Mouse (Mus musculus): ENCODE results near the gene Acp7. TPM values are rescaled to one million over a fixed set of nuclear protein-coding genes. Genes with fewer than 3 reads are reported as not detected.
"Not testable (repeated sequence)": the region's sequence is repeated elsewhere in the genome, so short reads cannot be mapped to it uniquely, and the experiment has no call there.

Acp7 gene
- not detected for total RNA-seq (2021)
- long read RNA-seq, experiment 1 = 0 reads
- long read RNA-seq, experiment 2 = 0 reads

DNA sequence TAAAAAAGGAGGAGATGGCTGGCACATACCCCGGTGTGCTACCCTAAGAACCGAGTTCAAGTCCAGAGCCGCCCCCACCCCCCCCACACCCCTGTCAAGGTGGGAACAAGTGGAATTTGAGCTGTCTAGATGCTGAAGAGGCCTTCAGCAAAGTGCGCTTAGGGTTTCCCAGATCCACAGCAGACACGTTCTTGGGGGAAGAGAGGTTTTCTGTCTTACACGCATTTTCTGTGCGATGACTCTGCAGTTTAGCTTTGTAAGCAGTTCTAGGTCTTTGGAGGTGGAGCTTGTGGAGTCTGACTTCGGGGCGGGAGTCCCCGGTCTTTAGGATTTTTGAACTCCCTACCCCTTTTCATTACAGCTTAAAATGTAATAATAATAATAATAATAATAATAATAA lies at the start of gene Acp7:
Gene Acp7, minus strand, starts transcription at position 260 of the 400 bp plus-strand sequence.
- DNase-seq = no peak

DNA sequence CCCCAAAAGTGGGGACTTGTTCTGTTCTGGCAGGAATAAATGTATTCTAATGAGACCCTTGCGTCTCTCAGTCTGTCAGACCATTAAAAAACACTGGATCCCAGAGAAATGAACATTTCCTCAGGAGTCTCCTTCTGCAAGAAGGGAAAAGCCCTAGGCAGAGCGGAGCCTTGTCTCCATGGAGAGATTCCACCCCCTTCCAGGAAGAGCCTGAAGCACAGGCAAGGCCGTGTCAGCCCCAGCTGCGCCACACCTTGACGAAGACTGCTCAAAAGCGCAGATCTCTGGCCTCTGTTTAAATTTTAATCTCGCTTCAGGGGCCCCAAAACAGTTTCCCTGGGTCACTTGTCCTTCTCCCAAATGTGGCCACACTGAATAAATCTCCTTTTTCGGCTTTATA lies 46.5 kb upstream of the Acp7 start:
- no peak for DNase-seq

DNA sequence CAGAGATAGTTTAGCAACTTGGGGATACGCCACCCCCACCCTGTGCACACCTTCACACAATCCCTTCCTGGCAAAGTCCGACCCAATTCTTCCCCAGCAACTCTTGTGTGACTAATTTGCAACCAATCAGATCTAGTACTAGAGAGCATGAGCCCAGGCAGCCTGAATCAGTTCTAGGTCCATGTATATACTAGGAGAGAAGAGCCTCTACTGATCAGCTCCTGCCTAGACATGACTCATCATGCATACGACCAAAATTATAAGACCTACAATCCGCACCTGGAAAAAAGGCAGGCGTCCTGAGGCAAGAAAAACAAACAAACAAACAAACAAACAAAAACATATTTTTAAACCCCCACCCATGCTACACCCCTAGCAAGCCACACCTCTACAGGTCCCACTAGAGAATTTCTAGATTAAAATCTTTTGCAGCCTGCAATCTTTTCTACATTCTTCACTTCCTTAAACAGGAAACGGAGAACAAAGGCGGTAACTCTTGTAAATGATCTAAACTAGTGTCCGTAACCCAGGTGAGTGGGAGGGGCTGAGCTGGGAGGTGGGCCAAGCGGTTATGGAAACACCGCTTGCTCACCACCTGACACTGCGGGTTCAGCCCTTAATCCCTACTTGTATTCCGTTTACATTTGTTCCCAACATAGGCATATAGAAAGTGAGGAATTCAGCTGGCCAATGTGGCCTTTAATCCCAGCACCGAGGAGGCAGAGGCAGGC lies 45.8 kb upstream of the Acp7 start:
- DNase-seq = no peak

DNA sequence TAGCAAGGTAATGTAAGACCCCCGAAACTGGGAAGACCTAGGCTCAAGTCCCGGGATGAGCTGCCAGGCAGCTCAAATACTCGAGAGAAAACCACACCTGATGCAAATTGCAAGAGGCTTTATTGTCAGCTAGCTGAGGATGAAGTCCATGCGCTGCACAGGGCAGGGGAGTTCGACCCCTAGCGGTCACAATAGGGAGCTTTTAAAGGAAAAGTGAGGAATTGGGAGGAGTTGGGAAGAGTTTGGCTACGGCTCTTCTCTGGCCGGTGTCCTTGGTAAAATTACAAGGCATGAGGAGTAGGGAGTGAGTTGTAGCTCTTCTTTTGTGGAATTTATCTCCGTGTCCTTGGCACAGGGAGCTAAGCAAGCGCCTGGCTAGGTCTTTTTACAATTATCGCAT lies 44.6 kb upstream of the Acp7 start:
- DNase-seq = no peak

DNA sequence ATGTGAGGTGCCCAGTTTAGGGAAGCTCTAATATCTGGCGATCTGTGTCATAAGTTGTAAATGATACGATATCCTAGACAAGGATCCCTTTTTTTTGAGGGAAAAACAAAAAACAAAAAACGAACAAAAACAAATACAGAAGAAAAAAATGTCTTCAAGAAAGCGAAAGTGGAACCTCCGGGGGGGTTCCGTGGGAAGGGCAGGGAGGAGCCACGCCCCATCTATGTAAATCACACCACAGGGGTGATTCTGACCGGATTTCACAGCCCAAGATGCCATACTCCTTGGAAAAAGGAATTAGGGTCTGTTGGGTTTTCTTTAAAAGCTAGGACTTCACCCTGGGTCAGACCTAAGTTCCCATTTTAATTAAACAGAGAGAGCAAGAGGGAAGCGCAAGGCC lies 43.9 kb upstream of the Acp7 start:
- DNase-seq = no peak

DNA sequence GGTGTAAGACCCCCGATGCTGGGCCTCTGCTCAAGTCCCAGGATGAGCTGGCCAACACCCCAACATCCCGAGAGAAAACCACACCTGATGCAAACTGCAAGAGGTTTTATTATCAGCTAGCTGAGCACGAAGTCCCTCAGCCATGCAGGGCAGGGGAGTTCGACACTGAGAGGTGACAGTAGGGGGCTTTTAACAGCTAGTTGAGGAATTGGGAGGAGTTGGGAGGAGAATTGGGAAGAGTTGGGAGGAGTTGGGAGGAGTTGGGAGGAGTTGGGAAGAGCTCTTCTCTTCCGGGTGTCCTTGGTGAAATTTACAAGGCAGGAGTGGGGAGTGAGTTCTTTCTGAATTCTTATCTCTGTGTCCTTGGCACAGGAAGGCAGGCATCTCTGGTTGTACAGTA lies 41.7 kb upstream of the Acp7 start:
- not testable (repeated sequence) for DNase-seq

DNA sequence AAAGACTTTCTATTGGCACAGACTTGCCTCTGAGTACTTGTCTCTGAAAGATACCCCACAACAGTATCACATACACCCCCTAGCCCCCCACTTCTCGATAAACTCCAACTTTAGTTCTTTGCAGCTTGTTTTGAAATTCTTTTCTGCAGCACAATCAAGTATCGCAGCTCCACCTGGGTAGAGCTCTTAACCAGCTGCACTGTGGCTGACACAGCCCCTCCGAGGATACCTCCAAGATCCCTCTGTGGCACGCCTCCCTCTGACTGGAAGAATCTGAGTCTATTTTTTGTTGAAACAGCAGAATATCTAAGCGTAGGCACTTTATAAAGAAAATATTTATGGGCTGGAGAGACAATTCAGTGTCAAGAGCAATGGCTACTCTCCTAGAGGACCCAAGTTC lies 41.1 kb upstream of the Acp7 start:
- no peak for DNase-seq

DNA sequence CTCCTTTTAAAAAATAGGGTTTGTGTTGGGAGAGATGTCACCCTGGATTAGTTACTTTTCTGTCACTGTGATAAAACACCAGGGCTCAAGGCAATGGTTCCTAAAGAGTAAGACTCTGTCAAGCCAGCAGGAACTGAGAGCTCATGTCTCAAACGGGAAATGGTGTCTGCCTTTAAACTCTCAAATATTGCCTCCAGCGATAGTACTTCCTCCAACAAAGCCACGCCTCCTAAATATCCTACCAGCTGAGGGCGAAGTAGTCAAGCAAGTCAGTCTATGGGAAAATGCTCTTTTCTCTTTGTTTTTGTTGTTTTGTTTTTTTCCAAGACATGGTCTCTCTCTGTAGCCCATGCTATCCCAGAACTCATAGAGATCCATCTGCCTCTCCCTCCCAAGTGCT lies 40.0 kb upstream of the Acp7 start:
- no peak for DNase-seq

DNA sequence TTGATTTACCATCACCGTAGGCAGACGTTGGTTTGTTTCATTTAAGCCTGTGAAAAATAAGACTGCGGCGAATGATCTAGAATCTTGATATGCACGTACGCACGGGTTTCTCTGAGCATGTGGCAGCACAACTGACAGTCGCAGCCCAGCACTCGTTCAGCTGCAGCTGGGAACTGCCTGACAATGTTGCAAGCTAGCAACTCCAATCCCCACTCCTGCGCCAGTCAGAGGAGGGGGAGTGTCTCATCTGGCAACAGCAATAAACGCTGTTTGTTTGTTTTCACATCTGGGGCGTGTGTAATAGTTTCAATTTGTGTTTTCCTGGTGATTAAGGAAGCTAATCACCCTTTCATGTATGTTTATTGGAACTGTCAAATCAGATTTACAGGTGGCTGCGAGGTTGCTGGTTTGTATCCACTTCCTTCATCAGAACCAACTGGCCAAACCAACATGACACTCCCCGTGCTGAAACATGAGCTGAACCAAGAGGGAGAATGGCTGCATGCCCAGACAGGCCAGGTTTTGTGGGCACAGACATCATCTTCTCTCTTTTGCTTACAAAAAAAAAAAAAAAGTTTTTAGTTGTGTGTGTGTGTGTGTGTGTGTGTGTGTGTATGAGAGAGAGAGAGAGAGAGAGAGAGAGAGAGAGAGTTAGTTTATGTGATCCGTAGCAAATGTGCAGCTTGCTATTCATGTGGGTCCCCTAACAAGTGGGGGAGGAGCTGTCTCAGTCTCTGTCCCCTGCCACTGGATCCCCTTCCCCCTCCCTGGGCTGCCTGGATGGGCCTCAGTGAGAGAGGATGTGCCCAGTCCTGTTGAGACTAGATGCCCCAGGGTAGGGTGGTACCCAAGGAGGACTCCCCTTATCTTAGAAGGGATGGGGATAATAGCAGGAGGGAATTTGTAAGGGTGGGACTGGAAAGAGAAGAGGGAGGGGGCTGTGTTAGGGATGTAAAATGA lies 34.8 kb upstream of the Acp7 start:
- DNase-seq = no peak

DNA sequence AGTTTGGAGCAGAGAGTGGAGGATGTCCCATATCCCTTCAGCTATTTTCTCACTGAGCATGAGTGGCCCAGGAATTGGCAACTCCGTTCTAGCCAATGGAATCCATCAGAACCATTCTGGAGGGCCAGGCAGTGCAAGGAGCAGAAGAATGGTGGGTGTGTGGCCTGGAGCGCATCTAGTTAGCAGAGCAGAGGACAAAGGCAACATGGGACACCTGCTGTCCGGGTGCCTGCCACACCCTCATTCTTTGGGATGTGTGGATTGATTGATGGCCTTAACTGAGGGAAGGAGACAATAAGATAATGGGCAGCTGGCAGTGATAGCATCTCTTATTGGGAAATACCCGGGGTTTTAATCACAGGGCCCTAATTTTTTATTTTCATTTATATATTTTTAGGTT lies 25.3 kb upstream of the Acp7 start:
- DNase-seq = no peak

DNA sequence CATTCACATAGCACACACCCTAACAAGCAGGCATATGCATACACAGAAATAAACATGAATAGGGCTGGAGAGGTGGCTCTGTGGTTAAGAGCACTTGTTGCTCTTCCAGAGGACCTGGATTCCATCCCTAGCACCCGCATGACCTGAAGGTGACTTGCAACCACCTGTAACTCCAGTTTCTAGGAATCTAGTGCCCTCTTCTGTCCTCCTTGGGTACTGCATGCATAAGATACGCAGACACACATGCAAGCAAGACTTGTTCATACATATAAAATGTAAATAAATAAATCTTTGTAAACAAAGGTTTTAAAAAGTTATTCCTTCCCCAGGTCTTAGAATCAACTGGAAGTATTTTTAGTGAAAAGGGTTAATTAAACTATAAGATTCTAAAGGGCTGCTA lies 20.0 kb upstream of the Acp7 start:
- no peak for DNase-seq

DNA sequence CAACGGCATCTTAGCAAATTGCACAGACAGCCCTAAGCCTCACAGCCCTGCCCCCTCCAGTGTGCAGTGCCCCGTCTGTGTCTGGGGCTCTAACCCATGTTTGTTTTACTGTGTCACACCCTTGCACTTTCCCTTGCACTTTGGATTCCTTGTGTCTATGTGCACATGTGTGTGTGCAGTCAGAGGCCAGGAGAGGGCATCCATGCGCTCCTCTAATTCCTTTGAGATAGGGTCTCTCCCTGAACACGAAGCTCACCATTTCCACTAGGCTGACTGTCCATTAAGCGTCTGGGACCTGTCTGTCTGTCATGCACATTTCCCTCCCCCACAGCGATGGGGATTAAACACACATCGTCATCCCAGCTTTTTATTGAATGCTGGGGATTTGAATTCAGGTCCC lies 15.9 kb upstream of the Acp7 start:
- DNase-seq = no peak

DNA sequence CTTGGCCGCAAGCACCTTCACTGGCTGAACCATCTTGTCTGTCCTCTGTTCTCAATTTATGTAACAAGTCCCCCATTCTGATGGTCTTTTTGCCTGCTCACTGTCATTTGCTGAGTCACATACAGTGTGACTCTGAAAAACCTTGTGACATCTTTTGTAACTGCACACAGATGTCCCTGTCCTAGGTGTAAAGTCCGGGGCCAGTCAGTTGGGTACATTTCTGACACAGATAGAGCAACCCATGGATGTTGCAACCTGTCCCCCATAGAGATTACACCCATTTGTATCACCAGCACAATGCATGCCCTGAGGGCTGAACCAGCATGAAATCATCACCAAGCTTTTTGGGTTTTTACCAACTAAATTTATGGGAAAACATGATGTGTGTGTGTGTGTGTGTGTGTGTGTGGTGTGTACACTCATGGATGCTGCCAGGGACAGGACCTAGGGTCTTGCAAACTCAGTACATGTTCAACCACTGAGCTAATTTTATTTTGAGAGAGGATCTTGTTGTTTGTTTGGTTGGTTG lies 14.9 kb upstream of the Acp7 start:
- no peak for DNase-seq

DNA sequence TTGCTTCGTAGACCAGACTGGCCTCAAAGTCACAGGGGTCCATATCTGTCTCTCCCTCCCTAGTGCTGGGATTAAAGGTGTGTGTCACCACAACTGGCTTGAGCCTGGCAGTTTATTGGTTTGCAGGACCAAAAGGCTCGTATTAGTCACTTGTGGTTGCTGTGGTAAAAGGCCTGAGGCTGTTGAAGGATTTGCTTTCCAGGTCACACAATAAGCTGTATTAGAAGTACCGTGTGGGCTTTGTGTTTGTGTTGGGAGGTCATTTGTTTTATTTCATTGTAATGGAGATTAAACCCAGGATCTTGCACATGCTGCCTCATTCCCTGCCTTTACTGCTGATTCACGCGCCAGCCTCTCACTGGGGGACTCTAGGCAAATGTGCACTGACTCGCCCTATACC lies 14.2 kb upstream of the Acp7 start:
- no peak for DNase-seq

DNA sequence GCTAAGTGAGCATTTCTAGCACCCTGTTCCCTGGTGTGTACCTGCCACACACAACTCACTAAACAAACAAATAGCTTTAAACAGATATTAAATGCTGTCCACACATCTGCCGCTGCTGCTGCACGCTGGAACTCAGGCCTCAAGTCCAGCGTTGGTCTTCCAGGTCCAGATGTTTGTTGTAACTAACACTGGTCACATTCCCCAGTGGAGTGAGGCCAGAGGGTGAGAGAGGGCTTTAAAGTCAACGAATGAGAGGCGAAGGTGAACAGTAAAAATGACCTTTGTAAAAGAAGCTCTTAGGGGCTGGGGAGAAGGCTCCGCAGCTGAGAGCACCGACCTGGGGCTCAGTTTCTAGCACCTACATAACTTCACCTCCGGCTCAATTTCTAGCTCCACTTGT lies 10.4 kb upstream of the Acp7 start:
- no peak for DNase-seq

DNA sequence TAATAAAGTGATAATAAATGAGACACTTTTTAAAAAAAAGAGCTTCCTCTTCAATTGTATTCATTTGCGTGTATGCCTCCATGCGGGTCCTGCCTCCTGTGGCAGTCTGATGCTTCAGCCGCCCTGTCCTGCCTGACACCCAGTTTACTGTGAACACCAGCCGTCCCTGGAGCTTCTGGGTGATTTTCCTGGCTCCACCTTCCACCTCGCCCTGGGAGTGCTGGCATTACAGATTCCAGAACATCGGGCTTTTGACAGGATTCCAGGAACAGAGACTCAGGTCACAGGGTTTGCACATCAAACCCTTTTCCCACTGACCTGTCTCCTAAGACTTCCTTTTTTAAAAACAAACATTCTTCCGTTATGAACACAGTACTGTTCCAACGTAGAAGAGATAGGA lies 6.4 kb upstream of the Acp7 start:
- no peak for DNase-seq

DNA sequence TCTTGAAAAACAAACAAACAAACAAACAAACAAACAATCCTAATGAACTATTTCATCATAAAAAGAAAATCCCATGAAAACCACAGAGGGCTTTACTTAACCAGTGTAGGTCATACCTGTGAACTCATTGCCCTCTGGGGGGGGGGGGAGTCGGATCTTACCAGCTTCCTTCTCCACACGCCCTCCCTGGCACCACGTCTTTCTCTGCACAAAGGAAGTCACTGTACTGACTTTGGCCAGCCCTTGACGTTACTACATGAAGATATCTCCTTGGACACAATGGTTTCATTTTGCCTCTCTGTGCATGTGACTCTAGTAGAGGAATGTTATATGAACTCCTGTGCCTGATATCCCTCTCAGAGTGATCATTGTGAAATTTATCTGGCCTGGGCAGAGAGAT lies 3.0 kb upstream of the Acp7 start:
- DNase-seq = no peak

DNA sequence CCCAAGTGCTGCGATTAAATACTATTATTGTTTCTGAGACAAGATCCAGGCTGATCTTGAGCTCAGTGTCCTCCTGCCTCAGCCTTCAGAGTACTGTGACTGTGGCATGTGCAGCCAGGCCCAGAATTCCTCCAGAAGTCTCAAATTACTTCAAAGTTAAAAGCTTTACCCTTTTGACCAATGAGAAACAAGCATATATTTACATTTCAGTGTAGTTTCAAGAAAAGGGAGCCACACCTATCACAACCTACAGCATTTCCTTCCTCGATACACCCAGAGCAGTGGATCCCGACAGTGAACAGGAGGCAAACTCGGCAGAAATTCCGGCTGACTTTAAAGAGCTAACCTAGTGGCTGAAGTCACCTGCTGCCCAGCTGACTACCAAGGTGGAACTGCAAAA lies 6.3 kb downstream of the Acp7 start:
- DNase-seq = no peak

DNA sequence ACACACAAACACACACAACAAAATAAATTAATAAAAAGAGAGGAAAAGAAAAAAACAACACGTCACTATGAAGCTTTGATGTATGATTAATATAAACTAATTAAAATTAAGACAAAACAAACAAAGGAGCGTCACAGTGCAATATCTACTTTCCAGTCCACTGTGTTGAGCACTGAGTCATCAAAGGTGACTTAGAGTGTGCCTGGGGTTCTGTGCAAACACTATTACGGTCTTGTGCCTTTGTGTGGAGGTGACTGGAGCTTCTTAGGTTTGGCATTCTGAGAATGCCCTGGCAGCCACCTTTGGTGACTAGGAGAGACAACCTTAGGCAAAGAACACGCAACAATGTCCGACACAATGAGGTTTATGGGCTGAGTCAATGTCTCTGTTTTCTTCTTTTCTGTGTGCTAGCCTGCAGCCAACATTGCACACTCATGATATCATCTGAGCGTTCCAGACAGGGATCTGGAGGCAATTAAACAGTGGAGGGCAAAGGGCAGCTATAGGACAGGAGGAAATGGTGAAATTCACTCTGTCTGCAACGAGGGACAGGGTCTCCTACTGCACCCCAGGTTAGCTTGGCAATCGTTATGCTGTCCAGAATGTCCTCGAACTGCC lies 11.9 kb downstream of the Acp7 start:
- no peak for DNase-seq

DNA sequence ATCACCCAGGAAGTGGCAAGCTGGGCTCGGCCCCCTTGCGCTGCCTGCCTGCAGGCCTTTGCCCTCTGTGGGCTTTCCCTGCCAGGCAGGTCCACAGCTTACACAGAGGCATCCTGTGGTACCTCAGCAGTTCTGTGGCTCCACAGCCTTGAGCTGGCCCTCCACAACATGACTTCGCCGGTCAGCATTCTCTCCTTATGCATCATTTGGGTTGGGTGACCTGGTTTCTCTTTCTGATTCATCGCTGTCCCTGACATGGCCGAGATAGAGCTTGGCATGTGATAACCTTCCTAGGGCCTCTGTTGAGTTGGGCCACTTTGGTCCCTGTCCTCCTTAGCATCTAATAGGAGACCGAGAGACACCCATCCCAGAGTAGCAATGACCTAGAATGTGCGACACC lies 25.2 kb downstream of the Acp7 start:
- no peak for DNase-seq

DNA sequence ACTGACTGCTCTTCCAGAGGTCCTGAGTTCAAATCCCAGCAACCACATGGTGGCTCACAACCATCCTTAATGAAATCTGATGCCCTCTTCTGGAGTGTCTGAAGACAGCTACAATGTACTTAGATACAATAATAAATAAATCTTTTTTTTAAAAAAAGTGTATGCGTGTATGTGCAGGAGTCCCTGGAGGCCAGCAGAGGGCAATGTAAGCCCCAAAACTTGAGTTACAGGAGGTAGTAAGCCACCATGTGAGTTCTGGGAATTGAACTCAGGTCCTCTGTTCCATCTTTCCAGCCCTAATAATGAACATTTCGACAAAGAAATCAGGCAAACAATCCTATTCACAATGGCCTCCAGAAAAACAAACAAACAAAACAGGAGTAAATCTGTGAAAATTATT lies 27.3 kb downstream of the Acp7 start:
- not testable (repeated sequence) for DNase-seq

DNA sequence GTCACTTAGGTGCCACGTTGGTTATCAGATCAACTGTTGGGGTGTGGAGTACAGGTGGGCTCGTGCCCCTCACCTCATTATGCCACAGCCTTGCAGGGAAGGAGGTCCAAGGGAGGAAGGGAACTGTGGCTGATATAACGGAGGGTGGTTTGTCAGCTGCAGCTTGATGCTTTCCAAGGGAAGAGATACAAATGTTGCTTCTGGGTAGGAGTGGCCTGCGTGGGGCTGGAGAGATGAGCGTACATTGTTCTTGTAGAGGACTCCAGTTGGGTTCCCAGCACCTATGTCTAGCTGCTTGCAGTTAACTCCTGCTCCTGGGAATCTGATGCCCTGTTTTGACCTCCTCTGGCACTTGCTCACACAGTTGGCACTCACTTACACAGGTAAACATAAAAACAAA lies 28.0 kb downstream of the Acp7 start:
- no peak for DNase-seq

DNA sequence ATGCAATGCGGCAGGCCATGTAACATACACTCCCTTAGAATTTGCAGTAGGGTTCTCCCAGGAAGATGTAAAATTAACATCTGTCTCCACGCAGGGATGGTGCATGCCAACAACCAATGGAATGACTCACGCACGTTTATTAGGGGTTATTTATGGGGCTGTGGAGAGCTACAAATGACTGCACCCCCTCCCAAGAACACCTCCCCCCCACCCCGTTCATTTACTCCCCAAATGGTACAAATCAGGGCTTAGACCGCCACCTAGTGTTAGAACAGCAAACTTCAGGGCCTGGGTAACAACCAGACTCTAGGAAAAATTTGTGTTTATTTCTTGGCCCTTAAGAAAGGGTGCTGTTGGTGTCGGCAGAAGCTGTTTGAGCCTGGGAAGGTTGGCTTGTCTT lies 29.5 kb downstream of the Acp7 start:
- DNase-seq = no peak

Measured in gastrocnemius, postnatal 25 days (tissue).